Mouse (Mus musculus): Measurements from ENCODE around the gene Prkg1. TPM values are rescaled to one million over a fixed set of nuclear protein-coding genes. Genes with fewer than 3 reads are reported as not detected.

Prkg1 gene
- polyA plus RNA-seq, 1 experiment, result 1.1 TPM

- no peak overlapping the region for H3K4me3 ChIP-seq (replicated peaks)
- H3K9me3 ChIP-seq, result no peaks in the 10 kb centered on the region
- H3K27me3 ChIP-seq (replicated peaks), result no peaks in the 10 kb centered on the region
- H3K36me3 ChIP-seq (replicated peaks; ENCODE audit: low read length), result no peaks in the 10 kb centered on the region
- TF ChIP-seq FLI1 (IDR thresholded peaks at IDR 0.05; ENCODE audit: low read length), result no peak
- no peak for TF ChIP-seq GATA1 (IDR thresholded peaks at IDR 0.05; ENCODE audit: borderline replicate concordance, low read length)
- H3K4me1 ChIP-seq, result peaks cover 5% of the 10 kb centered on the region; the same call in 1 of the 2 replicates
Measured at GRCm38 (mm10) chr19:30833045-30833651, 931.7 kb downstream of the Prkg1 start.

GRCm38 (mm10) chr19:30829231-30829775 lies 935.5 kb downstream of the Prkg1 start:
- Histone ChIP-seq H3K9me3 (no peaks in the 10 kb centered on the region), H3K27me3 (replicated peaks) (no peaks in the 10 kb centered on the region), H3K4me3 (replicated peaks) (no peak overlapping the region), H3K36me3 (replicated peaks; ENCODE audit: low read length) (no peaks in the 10 kb centered on the region), H3K4me1 (peaks cover 10% of the 10 kb centered on the region)
- no peak for TF ChIP-seq FLI1 (IDR thresholded peaks at IDR 0.05; ENCODE audit: low read length)
- TF ChIP-seq GATA1 (IDR thresholded peaks at IDR 0.05; ENCODE audit: borderline replicate concordance, low read length), result no peak

GRCm38 (mm10) chr19:30827820-30828219 lies 937.0 kb downstream of the Prkg1 start:
- Histone ChIP-seq H3K4me3 (replicated peaks) (no peak overlapping the region), H3K4me1 (peaks cover 10% of the 10 kb centered on the region), H3K36me3 (replicated peaks; ENCODE audit: low read length) (no peaks in the 10 kb centered on the region), H3K27me3 (replicated peaks) (no peaks in the 10 kb centered on the region), H3K9me3 (no peaks in the 10 kb centered on the region)
- TF ChIP-seq FLI1 (IDR thresholded peaks at IDR 0.05; ENCODE audit: low read length) (no peak), GATA1 (IDR thresholded peaks at IDR 0.05; ENCODE audit: borderline replicate concordance, low read length) (no peak)

- Histone ChIP-seq H3K36me3 (replicated peaks; ENCODE audit: low read length) (peaks cover 4% of the 10 kb centered on the region), H3K4me1 (peaks cover 10% of the 10 kb centered on the region), H3K27me3 (replicated peaks) (no peaks in the 10 kb centered on the region), H3K4me3 (replicated peaks) (no peak overlapping the region), H3K9me3 (no peaks in the 10 kb centered on the region)
- TF ChIP-seq GATA1 (IDR thresholded peaks at IDR 0.05; ENCODE audit: borderline replicate concordance, low read length) (no peak), FLI1 (IDR thresholded peaks at IDR 0.05; ENCODE audit: low read length) (no peak)
Measured at GRCm38 (mm10) chr19:30826106-30826505, 938.7 kb downstream of the Prkg1 start.

GRCm38 (mm10) chr19:30815661-30816060 lies 949.2 kb downstream of the Prkg1 start:
- no peaks in the 10 kb centered on the region for H3K9me3 ChIP-seq
- no peaks in the 10 kb centered on the region for H3K27me3 ChIP-seq (replicated peaks)
- no peak overlapping the region for H3K4me3 ChIP-seq (replicated peaks)
- no peaks in the 10 kb centered on the region for H3K36me3 ChIP-seq (replicated peaks; ENCODE audit: low read length)
- H3K4me1 ChIP-seq, result no peaks in the 10 kb centered on the region
- TF ChIP-seq FLI1 (IDR thresholded peaks at IDR 0.05; ENCODE audit: low read length) (no peak), GATA1 (IDR thresholded peaks at IDR 0.05; ENCODE audit: borderline replicate concordance, low read length) (no peak)

GRCm38 (mm10) chr19:30806265-30806664 lies 958.6 kb downstream of the Prkg1 start:
- Histone ChIP-seq H3K4me3 (replicated peaks) (no peak overlapping the region), H3K27me3 (replicated peaks) (no peaks in the 10 kb centered on the region), H3K36me3 (replicated peaks; ENCODE audit: low read length) (no peaks in the 10 kb centered on the region), H3K9me3 (no peaks in the 10 kb centered on the region), H3K4me1 (peaks cover 4% of the 10 kb centered on the region; the same call in 1 of the 2 replicates)
- TF ChIP-seq GATA1 (IDR thresholded peaks at IDR 0.05; ENCODE audit: borderline replicate concordance, low read length) (no peak), FLI1 (IDR thresholded peaks at IDR 0.05; ENCODE audit: low read length) (no peak)

GRCm38 (mm10) chr19:30780803-30781202 lies 984.0 kb downstream of the Prkg1 start:
- TF ChIP-seq GATA1 (IDR thresholded peaks at IDR 0.05; ENCODE audit: borderline replicate concordance, low read length) (no peak), FLI1 (IDR thresholded peaks at IDR 0.05; ENCODE audit: low read length) (no peak)

GRCm38 (mm10) chr19:30768316-30768715 lies 996.5 kb downstream of the Prkg1 start:
- Histone ChIP-seq H3K36me3 (replicated peaks; ENCODE audit: low read length) (no peaks in the 10 kb centered on the region), H3K27me3 (replicated peaks) (no peaks in the 10 kb centered on the region), H3K4me1 (no peaks in the 10 kb centered on the region), H3K9me3 (no peaks in the 10 kb centered on the region), H3K4me3 (replicated peaks) (no peak overlapping the region)
- TF ChIP-seq FLI1 (IDR thresholded peaks at IDR 0.05; ENCODE audit: low read length) (no peak), GATA1 (IDR thresholded peaks at IDR 0.05; ENCODE audit: borderline replicate concordance, low read length) (no peak)

More at GRCm38 (mm10) chr19:30780803-30781202, 984.0 kb downstream of the Prkg1 start:
- H3K4me3 ChIP-seq (replicated peaks), result peak overlapping the region; percentile 23
- H3K36me3 ChIP-seq (replicated peaks; ENCODE audit: low read length), result no peaks in the 10 kb centered on the region
- H3K4me1 ChIP-seq, result peaks cover 7% of the 10 kb centered on the region
- H3K9me3 ChIP-seq, result peaks cover 4% of the 10 kb centered on the region; the same call in 1 of the 2 replicates
- no peaks in the 10 kb centered on the region for H3K27me3 ChIP-seq (replicated peaks)

GRCm38 (mm10) chr19:30744426-30744825 lies 1020.4 kb downstream of the Prkg1 start:
- no peaks in the 10 kb centered on the region for H3K9me3 ChIP-seq
- no peaks in the 10 kb centered on the region for H3K4me1 ChIP-seq
- no peaks in the 10 kb centered on the region for H3K27me3 ChIP-seq (replicated peaks)
- H3K36me3 ChIP-seq (replicated peaks; ENCODE audit: low read length), result no peaks in the 10 kb centered on the region
- TF ChIP-seq GATA1 (IDR thresholded peaks at IDR 0.05; ENCODE audit: borderline replicate concordance, low read length), result no peak
- TF ChIP-seq FLI1 (IDR thresholded peaks at IDR 0.05; ENCODE audit: low read length), result no peak
- no peak overlapping the region for H3K4me3 ChIP-seq (replicated peaks)

- H3K4me1 ChIP-seq, result no peaks in the 10 kb centered on the region
Measured at GRCm38 (mm10) chr19:30699130-30699529, 1065.7 kb downstream of the Prkg1 start.

More at GRCm38 (mm10) chr19:30699130-30699529, 1065.7 kb downstream of the Prkg1 start:
- no peaks in the 10 kb centered on the region for H3K9me3 ChIP-seq
- no peaks in the 10 kb centered on the region for H3K27me3 ChIP-seq (replicated peaks)
- no peak overlapping the region for H3K4me3 ChIP-seq (replicated peaks)
- no peaks in the 10 kb centered on the region for H3K36me3 ChIP-seq (replicated peaks; ENCODE audit: low read length)
- TF ChIP-seq FLI1 (IDR thresholded peaks at IDR 0.05; ENCODE audit: low read length) (no peak), GATA1 (IDR thresholded peaks at IDR 0.05; ENCODE audit: borderline replicate concordance, low read length) (no peak)
